Mouse (Mus musculus) thymus, adult 2 months (tissue): ENCODE data around the gene B3gnt3.

Source experiments
- CTCF ChIP-seq: fragments of 200-500 bp; IDR thresholded peaks from 2 replicates; pipeline ENCODE4 v1.5.1; 2012; ENCODE audit warnings: mild to moderate bottlenecking, control low read depth, low read length, moderate library complexity, borderline replicate concordance; ENCODE audit not compliant: control insufficient read depth, poor library complexity, insufficient read depth; ENCODE audit errors: extremely low read depth
- POLR2A ChIP-seq: fragments of 200-500 bp; IDR thresholded peaks from 2 replicates; pipeline ENCODE4 v1.6.1; 2012; ENCODE audit warnings: mild to moderate bottlenecking, low read length, control low read depth, moderate library complexity; ENCODE audit not compliant: control insufficient read depth, poor library complexity, insufficient read depth; ENCODE audit errors: extremely low read depth

- TF ChIP-seq CTCF (no peak), POLR2A (no peak)
These were observed 21.1 kb downstream of the B3gnt3 start for GRCm38 (mm10) chr8:71680471-71680870.
